Mouse (Mus musculus) lung, postnatal 25 days (tissue): Measurements from ENCODE around the gene Gse1.

ENCODE experiments used
- DNase-seq: peaks from one replicate; pipeline ENCODE4 v3.0.0; 2022; ENCODE audit warnings: low spot score

Gene Gse1

DNA sequence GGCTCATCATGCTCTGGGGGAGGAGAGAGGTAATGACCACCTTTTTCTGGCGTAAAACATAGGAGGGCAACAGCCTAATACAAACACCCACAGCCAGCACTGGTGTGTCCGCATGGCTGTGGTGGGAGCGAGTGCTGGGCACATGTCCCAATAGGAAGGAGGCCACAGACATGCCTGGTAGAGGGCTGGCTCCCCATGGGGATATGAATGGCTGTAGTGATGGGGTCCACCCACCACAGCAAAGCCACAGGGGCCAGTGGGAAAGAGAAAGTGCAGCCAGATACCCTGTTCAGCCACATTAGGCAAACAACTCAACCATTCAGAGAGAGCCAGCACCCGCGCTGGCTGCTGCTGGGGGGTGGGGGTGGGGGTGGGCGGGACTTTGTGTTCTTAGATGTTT, 256.9 kb downstream of the Gse1 start:
- no peak for DNase-seq

- DNase-seq: no peak
Observed at GRCm38 (mm10) chr8:120485551-120486476, 257.6 kb downstream of the Gse1 start.

DNA sequence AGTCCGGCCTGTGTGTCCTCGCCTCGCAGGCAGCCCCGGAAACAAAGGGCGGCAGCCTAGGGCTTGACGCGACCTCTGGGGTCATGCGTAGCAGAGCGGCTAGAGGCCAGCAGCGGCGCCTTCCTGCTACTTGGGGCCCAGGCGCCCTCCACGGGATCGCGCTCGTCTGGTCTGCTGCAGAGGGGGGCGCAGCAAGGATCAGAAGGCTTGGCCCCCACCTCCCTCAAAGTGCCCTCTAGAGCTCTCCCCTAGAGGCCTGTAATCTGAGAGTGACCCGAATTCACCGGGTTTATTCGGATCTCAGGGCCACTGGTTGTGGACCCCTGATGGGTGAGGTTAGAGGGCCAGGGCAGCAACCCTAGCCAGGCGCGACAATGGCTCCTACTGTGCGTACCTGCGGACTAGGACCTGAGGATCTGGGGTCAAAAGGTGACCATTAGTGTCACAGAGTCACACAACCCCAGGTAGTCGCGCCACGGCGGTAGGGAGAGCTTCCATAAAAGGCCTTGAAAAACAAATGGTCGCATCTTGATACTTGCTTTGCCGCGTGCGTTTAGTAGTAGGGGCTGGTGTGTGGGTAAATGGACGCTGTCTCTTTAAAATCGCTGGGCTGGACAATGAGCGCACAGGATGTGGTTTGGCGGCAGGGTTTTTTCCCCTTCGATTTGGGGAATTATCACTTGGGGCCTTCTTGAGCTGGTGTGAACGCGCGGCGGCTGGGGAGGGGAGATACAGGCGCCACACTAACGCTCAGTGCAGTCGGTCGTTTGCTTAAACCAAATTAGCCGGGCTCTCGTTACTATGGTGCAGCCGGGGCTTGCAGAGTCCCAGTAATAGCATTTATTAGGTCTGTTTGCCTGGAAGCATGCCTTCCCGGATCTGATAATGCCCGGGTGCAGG, 258.5 kb downstream of the Gse1 start:
- peak; percentile 70 for DNase-seq

GRCm38 (mm10) chr8:120487377-120487728, 259.1 kb downstream of the Gse1 start:
- DNase-seq: no peak

DNA sequence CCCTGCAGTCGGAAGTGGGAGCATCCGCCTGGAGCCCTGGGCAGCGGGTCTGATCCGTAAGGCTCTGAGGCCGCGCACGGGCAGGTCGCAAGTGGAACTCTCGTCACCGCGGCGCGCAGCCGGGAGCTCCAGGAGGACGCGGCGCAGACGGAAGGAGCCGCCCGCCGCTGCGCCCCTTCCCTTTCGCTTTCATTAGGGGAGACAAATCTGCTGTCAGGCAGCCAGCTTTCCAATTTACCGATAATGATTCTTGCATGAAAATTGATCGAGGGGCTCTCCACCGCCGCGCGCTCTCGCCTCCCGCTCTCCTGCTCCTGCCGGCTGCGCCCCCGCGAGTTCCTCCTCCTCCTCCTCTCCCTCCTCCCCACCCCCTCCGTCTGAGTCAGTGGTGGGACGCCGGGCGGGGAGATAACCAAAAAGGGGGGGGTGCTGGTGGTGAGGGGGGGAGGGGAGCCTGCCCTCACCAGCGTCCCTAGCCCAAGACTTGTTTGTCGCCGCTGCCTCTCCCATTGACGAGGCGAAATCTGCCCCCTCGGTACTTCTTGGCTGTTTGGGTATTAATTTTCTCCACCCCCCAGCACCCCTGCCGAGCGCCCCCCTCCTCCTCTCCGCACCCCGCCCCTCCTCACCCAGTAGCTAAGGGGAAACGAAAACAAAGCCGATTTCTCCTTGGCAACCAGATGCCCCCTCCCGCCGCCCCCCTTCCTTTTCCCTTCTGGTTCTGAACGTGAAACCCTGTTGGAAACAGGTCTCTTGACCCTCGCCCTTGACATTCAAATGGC, 259.7 kb downstream of the Gse1 start:
- peak; percentile 66 for DNase-seq

- DNase-seq: peak; percentile 28
Observed at GRCm38 (mm10) chr8:120488636-120489131, 260.4 kb downstream of the Gse1 start.

- DNase-seq: peak; percentile 75
Observed at GRCm38 (mm10) chr8:120489142-120489754, 261.0 kb downstream of the Gse1 start.

- DNase-seq: no peak
Observed at GRCm38 (mm10) chr8:120489771-120490281, 261.6 kb downstream of the Gse1 start.

- peak; percentile 57 for DNase-seq
Observed at GRCm38 (mm10) chr8:120490354-120491141, 262.3 kb downstream of the Gse1 start.

DNA sequence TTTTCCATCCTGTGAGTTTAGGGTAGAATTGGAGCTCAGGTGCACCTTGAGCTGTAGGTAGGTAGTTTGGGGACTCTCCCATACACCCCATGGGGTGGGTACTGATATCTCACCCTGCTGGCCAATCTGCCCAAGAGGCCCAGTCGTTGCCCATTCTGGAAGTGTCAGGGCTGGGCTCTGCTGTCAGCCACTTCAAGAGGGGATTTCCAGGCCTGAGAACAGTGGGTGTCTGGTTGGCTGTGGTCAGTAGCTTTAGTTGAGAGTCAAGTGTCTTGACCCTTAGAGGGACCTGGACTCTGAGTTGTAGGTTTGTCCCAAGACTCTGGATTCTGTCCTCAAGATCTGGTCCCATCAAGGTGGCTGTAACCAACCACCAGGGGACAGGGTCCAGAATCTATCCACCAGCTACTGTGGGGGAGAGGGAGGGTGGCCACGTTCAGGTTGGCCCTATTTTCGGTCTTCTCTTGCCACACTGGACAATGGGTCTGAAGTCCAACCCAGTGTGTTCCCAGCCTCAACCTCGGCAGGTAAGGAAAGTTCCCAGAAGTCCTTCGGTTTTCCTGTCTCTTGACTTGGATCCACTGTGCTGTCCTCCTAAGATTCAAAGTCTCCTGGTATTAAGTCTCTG, 263.0 kb downstream of the Gse1 start:
- no peak for DNase-seq

DNA sequence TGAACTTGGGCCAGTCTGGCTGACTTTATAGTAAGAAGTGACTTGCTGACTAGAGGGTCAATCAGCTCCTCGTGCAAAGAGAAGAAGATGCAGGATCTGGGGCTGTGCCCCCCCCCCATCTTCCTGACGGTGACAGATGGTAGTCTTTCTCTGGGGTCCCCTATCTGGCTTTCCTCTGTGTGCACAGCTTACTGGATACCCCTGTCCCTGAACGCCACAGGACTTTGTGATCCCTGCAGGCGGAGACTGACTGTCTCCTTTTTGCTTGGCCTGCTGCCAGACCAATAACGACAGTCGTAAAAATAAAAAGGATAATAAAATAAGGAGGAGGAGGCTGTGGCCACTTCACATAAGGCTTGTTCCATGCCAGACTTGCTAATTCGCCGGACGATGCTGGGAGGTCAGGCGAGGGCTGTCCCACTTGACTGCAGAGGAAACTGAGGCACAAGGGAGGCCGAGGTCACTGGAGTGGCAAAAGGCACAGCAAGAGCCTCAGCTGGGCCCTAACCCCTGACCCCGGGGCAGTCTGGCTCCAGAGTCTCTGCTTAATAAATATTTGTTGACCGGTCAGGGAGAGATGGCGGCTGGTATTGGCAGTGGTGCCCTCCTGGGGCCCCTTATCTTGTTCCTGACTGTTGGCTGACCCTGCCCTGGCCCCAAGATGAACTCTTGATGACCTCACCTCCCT, 264.1 kb downstream of the Gse1 start:
- DNase-seq: no peak

GRCm38 (mm10) chr8:120492881-120493220, 264.6 kb downstream of the Gse1 start:
- DNase-seq: no peak

DNA sequence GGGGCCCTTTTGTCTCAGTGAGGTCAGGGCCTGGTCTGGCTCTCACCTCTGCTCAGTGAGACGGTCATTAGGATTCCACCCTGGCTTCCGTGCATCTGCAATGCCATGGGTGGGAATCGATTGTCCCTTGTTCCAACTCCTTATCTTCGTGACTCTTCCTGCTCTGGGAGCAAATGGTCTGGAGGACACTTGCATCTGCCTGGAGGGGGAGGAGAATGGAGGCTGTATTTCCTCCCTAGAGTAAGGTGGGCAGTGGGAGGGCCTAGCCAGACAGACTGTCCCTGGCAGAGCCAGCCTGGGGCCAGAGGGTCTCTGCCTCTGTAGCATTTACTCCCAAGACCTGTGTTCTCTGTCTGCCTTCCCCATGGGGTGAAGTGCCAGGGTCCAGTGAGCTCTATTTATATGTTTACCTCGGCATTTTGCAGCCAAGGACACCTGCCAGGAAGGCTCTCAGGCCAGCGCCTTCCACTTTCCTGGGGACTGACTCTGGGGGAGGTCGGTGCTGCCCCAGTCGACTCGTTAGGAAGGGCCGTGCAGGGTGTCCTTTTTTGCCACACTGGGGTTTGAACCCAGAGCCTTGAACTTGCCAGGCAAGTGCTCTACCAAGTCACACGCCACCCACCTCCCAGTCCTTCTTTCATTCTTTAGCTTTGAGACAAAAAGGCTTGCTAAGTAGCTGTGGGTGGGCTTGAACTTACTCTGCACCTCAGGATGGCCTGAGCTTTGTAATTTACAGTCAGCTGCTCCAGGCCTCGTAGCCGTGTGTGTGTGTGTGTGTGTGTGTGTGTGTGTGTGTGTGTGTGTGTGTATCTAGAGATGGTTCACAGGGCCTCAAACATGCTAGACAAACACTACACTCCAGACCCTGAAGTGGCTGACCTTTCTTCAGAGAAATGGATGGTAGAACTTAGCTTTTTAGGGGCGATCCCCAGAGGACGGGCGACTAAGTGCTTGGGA, 265.5 kb downstream of the Gse1 start:
- DNase-seq: no peak

- DNase-seq: peak; percentile 79
Observed at GRCm38 (mm10) chr8:120494903-120495302, 266.6 kb downstream of the Gse1 start.

GRCm38 (mm10) chr8:120495461-120495860, 267.2 kb downstream of the Gse1 start:
- no peak for DNase-seq

DNA sequence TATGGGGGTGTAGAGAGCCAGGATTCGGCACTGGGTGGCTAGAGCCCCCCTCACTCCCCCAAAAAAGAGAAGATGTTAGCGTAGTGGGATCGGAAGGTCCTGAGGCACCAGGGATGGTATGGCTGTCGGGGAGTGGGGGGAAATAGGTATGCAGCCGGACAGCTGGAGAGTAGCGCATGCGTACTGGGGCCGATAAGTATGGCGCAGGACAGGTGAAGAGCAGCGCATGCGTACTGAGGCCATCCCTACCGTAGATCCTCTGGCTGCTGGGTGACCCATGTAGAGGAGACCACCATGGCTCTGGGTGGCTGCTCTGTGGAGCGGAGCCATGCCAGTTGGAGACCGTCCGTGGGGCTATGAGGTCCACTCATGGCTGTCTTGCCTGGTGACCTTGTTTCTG, 268.2 kb downstream of the Gse1 start:
- DNase-seq: no peak

- no peak for DNase-seq
Observed at GRCm38 (mm10) chr8:120497503-120497946, 269.3 kb downstream of the Gse1 start.

DNA sequence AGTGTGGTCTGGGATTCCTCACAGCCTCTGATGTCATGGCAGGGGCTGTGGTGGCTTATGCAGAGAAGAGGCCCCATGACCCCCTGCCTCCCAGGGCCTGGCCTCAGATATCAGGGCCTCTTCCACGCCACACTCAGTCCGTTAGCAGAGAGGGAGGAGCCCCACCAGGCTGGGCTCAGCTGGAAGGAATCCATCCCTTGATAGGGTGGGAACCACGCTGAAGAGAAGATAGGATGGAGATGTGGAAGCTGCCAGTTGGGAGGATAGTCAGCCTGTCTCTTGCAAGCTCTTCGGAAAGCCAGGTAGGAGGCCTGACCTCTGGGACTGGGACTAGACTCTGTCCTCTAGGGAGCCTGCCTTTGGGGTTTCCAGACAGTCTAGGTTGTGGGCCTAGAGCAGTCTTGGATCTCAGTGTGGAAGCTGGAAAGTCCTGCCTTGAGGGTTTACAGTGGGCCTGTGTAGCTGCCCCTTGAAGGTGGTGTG, 270.1 kb downstream of the Gse1 start:
- no peak for DNase-seq
